Mouse (Mus musculus): ENCODE results near the gene Hat1. TPM values are rescaled to one million over a fixed set of nuclear protein-coding genes. Genes with fewer than 3 reads are reported as not detected.

Gene Hat1
- total RNA-seq, 2 experiments from 2014 or later, result 17.5 to 18.7 TPM

DNA sequence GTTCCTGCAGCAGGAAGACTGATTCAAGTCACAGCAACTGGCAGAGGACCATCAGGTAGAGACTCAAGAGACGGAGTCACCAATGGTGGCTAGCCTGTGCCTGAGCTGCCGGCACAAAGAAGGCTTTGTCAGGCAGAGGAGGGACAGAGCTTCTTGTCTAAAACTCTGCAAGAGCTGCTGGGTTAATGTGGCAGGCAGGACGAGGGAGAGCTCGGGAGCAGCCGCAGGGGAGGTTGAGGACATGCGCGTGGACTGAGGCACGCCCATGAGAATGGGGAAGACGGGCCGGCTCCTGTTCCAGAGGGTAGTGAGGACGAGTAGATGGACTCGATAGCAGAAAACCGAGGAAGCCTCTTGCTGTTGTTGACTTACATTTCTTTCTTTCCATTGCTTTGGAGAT lies 69.9 kb downstream of the Hat1 start:
- DNase-seq (ENCODE audit: extremely low spot score in 1 of 2, low spot score in 2 of 2), result no peak
- intact Hi-C loops (cut with DNase I), result no loop called here

DNA sequence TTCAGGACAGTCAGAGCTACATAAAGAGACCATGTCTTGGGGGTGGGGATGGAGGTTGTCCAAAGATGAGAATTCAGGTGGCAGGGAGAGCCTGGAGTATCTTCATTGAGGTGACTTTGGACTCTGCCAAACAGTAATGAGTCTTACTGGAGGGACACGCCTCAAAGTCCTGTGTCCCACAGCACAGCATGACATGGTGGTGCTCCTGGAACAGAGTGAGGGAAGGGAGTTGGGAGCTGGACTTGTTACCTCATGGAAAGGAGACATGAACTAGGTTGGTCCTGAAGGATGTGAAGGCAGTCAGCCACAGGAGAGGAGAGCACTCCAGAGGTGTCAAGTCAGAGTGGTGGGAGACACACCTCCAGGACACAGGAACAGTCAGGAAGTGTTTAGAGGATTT lies 70.9 kb downstream of the Hat1 start:
- DNase-seq (ENCODE audit: extremely low spot score in 1 of 2, low spot score in 2 of 2), result no peak
- intact Hi-C loops (cut with DNase I), result no loop called here

DNA sequence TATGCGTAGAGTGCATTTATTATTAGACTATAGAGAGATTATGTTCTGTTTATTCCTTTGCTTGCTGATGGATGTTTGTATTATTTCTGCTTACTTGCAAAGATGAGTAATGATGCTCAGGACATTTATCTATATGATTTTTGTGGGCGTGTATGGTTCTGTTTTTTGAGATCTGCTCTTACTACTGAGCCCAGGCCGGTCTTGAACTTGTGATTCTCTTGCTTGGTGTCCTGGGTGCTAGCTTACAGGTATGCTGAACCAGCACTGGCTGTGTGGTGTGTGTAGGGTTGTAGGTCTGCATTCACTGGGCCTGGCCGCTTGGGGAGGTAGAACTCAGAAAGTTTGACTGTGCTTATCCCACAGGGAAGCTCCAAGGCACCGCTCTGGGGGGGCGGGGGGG lies 72.4 kb downstream of the Hat1 start:
- intact Hi-C loops (cut with DNase I), result no loop called here
- DNase-seq (ENCODE audit: extremely low spot score in 1 of 2, low spot score in 2 of 2), result no peak

DNA sequence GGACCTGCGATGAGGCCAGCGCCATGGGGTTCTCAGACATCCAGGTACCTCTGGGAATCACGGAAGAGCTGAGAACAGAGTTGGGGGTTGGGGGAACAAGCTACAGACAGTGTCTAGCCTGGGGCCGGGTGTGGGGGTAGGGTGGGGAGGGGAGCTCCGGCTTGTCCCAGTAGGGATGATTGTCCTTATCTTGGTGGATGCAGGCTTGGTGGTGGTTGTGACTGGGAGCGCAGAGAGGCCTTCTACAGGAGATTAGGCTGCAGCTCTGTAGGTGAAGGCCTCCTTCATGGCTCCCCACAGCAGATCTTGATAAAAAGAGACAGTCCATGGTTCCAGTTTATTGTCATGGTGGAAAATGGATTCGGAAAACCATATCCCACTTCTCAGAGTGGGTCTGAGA lies 72.8 kb downstream of the Hat1 start:
- intact Hi-C loops (cut with DNase I), result no loop called here
- DNase-seq (ENCODE audit: extremely low spot score in 1 of 2, low spot score in 2 of 2), result no peak

GRCm38 (mm10) chr2:71462066-71462465 lies 73.3 kb downstream of the Hat1 start:
- intact Hi-C loops (cut with DNase I), result no loop called here
- no peak for DNase-seq (ENCODE audit: extremely low spot score in 1 of 2, low spot score in 2 of 2)

DNA sequence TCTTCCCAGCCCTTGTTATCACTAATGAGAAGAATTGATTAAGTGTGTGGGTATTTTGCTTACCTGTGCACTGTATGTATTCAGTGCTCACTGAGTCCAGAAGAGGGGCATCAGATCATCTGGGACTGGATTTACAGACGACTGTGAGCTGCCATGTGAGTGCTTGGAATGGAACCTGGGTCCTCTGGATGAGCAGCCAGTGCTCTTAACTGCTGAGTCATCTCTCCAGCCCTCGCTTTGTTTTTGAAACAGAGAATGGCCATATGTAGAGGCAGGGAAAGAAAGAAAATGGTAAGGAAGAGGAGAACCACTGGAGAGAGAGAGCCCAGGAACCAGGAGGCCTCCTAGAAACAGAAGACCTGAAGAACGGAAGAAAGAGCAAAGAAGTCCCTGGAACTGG lies 73.8 kb downstream of the Hat1 start:
- intact Hi-C loops (cut with DNase I), result no loop called here
- DNase-seq (ENCODE audit: extremely low spot score in 1 of 2, low spot score in 2 of 2), result no peak

DNA sequence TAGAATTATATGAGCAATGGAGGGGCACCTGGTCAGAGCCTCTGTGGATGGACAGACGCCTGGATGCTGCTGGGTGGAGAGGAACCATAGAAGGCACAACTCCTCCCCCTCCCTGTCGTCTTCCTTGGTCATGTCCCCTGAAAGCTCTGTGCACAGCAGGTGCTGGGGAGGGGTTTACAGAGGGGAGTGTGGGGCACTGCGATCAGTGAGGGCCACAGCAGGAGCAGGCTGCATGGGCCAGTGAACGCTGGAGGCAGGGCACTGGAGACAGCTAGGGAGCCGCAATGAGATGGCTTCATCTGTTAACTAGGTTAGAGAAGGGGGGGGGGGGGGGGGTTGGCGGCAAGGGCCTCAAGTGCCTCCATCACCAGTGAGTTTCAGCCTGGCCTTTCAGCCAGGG lies 77.3 kb downstream of the Hat1 start:
- intact Hi-C loops (cut with DNase I), result no loop called here
- no peak for DNase-seq (ENCODE audit: extremely low spot score in 1 of 2, low spot score in 2 of 2)

DNA sequence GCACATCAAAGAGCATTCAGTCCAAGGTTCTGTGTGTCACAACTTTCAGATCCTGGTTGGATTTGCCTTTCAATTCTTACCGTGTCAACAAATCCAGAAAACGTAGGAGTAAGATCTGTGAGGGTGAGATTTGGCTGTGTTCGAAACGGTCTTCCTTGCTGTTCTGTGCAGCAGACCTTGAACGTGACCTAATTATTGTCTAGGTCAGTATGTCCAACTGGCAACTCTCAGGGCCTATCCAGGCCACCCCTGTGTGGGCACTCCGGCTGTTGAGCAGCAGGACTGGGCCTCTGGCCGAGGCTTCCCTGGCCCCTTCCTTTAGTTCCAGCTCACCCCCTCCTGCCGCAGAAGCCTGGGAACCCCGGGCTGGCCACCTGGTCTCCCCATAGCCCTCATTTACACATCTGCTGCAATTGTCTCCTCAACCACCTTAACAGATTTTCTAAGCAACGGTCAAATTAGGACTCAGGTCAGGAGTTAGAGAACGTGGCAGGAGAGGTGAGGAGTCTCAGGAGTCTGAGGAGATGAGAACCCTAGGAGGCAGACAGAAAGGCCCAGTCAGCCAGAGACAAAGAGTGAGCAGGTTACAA lies 78.2 kb downstream of the Hat1 start:
- no peak for DNase-seq (ENCODE audit: extremely low spot score in 1 of 2, low spot score in 2 of 2)
- intact Hi-C loops (cut with DNase I), result no loop called here

DNA sequence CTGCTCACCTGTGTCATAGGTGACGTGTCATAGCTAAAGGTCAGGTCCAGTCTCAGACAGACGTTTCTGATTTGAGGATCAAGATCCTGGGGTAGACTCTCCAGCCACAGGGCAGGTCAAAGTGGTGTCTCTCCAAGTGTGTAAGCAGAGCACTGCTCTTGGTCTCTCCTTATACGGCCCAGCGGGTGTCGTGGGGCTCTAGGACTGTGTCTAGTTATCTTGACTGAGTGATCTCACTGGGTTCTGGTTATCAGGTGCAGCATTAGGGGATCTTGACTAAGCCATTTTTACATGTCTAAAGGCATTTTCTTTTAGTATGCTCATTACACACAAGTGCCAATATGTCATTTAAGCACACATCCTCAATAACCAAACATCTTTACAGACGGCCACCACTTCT lies 82.3 kb downstream of the Hat1 start:
- intact Hi-C loops (cut with DNase I), result no loop called here
- DNase-seq (ENCODE audit: extremely low spot score in 1 of 2, low spot score in 2 of 2), result no peak

DNA sequence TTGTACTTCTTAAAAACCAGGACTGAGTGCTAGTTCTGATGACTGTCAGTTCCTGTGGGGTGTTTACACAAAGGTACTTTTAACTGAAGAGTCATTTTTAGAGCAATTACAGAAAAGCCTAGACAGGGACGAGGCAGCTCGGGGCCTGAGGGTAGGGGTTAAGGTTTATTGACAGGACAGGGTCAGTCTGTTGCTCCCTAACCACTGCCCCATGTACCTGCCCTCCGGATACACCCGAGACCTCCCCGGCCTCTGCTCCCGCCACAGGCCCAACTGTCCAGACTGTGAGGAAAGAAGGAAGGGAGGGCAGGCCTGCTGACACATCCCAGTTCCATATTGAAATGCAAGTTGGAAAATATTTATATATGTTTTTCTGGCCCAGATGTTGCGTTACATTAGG lies 85.1 kb downstream of the Hat1 start:
- DNase-seq (ENCODE audit: extremely low spot score in 1 of 2, low spot score in 2 of 2), result no peak
- intact Hi-C loops (cut with DNase I), result no loop called here

GRCm38 (mm10) chr2:71474345-71474744 lies 85.6 kb downstream of the Hat1 start:
- intact Hi-C loops (cut with DNase I), result no loop called here
- peak in 1 of 2 experiments; percentile 27 for DNase-seq (ENCODE audit: extremely low spot score in 1 of 2, low spot score in 2 of 2)

DNA sequence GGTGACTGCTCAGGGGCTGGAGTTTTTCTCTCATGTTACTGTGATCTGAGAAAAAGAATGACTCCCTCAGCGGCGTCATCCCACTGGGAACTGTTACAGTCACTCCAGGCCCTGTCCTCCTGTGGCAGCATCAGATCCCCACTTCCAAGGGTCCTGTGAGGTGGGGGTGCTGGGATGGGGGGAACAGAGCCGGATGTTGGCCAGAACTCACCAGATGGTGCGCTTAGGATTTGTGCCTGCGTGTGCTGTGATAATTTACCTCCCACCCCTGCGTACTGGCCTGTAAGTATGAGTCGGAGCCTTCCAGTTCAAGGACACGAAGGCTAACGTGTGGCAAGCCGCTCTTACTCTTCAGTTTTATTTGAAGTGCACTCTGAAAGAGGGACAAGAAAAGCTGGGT lies 86.6 kb downstream of the Hat1 start:
- intact Hi-C loops (cut with DNase I), result no loop called here
- no peak for DNase-seq (ENCODE audit: extremely low spot score in 1 of 2, low spot score in 2 of 2)

- intact Hi-C loops (cut with DNase I), result no loop called here
- no peak for DNase-seq (ENCODE audit: extremely low spot score in 1 of 2, low spot score in 2 of 2)
Measured at GRCm38 (mm10) chr2:71475760-71476159, 87.0 kb downstream of the Hat1 start.

DNA sequence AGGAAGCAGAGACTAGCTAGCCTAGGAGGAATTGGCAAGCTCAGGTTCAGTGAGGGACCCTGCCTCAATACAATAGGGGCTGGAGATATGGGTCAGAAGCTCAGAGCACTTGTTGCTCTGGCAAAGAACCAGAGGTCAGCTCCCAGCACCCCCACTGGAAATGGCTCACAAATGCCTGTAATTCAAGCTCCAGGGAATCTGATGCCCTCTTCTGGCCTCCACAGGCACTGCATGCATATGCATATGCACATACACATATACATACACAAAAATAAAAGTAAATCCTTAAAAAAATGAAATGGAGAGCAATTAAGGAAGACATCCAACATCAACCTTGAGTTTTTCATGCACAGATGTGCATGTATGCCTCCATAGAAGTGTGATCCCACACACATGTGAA lies 89.0 kb downstream of the Hat1 start:
- no peak for DNase-seq (ENCODE audit: extremely low spot score in 1 of 2, low spot score in 2 of 2)
- intact Hi-C loops (cut with DNase I), result no loop called here

GRCm38 (mm10) chr2:71479917-71480316 lies 91.2 kb downstream of the Hat1 start:
- intact Hi-C loops (cut with DNase I), result no loop called here
- no peak for DNase-seq (ENCODE audit: extremely low spot score in 1 of 2, low spot score in 2 of 2)

DNA sequence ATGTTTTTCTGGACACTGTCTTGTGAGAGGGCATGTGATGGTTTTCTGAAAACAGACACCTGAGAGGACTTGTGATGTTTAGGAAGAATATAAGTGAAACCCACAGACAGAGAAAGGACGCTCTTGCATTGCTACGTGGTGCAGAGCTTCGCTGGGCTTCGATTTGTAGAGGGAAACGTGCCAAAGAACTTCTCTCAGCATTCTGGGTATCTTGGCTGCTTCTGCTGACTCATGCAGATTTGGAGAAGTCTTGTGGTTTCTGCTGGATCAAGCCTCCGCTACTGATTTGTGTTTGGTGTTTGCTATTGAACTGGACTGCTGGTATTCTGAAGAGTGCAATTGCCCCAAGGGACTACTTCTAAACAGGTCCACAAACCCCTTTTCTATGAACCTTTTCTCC lies 93.1 kb downstream of the Hat1 start:
- no peak for DNase-seq (ENCODE audit: extremely low spot score in 1 of 2, low spot score in 2 of 2)

DNA sequence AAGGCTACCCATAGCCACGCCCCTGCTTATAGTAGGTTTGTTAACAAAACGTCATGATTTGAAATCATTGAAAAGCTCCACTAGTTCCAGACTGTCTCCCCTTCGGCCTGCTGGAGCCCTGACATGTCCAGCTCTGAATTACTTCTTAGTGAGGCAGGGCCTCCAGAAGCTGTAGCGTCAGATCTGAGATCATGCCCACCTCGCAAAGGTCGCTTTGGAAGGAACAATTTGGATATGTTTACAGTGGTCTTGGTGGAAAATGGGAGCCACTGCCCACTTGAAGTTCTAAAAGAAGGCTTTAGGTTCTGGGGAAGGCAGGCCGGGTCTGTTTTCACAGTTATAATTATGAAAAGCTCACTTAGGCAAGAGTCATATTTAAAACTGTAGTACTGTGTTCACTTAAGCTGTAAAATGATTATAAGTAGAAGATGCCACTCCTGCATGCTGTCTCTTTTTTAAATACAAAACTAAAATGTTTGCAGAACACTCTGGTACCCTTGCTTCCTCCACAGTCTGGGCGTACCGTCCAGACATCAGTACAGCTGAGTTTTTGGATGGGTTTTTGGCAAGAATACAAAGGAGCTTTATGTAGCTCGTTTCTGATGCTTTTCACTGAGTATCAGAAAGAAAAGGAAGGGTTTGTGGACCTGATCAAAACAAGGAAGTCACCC lies 94.4 kb downstream of the Hat1 start:
- DNase-seq (ENCODE audit: extremely low spot score in 1 of 2, low spot score in 2 of 2), result no peak
- intact Hi-C loops (cut with DNase I), result no loop called here

More for the DNA sequence above, 93.1 kb downstream of the Hat1 start:
- intact Hi-C loops (cut with DNase I), result no loop called here

- intact Hi-C loops (cut with DNase I), result no loop called here
- no peak for DNase-seq (ENCODE audit: extremely low spot score in 1 of 2, low spot score in 2 of 2)
Measured at GRCm38 (mm10) chr2:71483717-71484066, 94.9 kb downstream of the Hat1 start.

All from left cerebral cortex, postnatal 10 days (tissue).